Mouse (Mus musculus) limb, embryonic 11.5 days (tissue): ENCODE results near the gene Dll3. TPM values are rescaled to one million over a fixed set of nuclear protein-coding genes. Genes with fewer than 3 reads are reported as not detected.

ENCODE experiments used
- ATAC-seq: fragments of 200-750 bp; cut with Nextera tagmentation; 2 replicates; pipeline ENCODE4 v1.8.0; 2017; ENCODE audit warnings: low read depth; ENCODE audit not compliant: insufficient number of reproducible peaks, low FRiP score, low TSS enrichment
- DNase-seq: peaks from one replicate; pipeline ENCODE4 v3.0.0-alpha.2; 2015; ENCODE audit warnings: low spot score
- H3K27ac ChIP-seq: fragments of 300-500 bp; sonication (generic); replicated peaks from 2 replicates; pipeline ENCODE4 v1.5.1; 2014; ENCODE audit warnings: low read depth, mild to moderate bottlenecking, low read length
- H3K27me3 ChIP-seq: fragments of 300-500 bp; sonication (generic); 2 replicates; pipeline ENCODE4 v1.6.1; 2014; ENCODE audit warnings: mild to moderate bottlenecking, low read length, mixed read lengths; ENCODE audit not compliant: control insufficient read depth, insufficient read depth
- H3K36me3 ChIP-seq: fragments of 300-500 bp; sonication (generic); 2 replicates; pipeline ENCODE4 v1.6.1; 2014; ENCODE audit warnings: mild to moderate bottlenecking, low read length, moderate library complexity, mixed read lengths; ENCODE audit not compliant: control insufficient read depth, insufficient read depth
- H3K4me1 ChIP-seq: fragments of 300-500 bp; sonication (generic); 2 replicates; pipeline ENCODE4 v1.6.1; 2014; ENCODE audit warnings: low read length, mixed read lengths; ENCODE audit not compliant: control insufficient read depth, insufficient read depth
- H3K4me2 ChIP-seq: fragments of 300-500 bp; sonication (generic); 2 replicates; pipeline ENCODE4 v1.6.1; 2014; ENCODE audit warnings: low read depth, mild to moderate bottlenecking, moderate library complexity; ENCODE audit not compliant: severe bottlenecking
- H3K4me3 ChIP-seq: fragments of 300-500 bp; sonication (generic); 2 replicates; pipeline ENCODE4 v1.5.1; 2014; ENCODE audit warnings: low read depth, low read length
- H3K9ac ChIP-seq: fragments of 300-500 bp; sonication (generic); 2 replicates; pipeline ENCODE4 v1.6.1; 2014; ENCODE audit warnings: mild to moderate bottlenecking, low read length
- H3K9me3 ChIP-seq: fragments of 300-500 bp; sonication (generic); 2 replicates; pipeline ENCODE4 v1.6.1; 2016; ENCODE audit warnings: low read length; ENCODE audit not compliant: control insufficient read depth
- WGBS: fragments of 180-500 bp; shearing (Covaris S2); extraction: QIAGEN DNeasy Blood & Tissue Kit; methylation state at CpG from one replicate; pipeline ENCODE4 v1.1.7; 2014; 5-methylcytosine and 5-hydroxymethylcytosine counted together
- polyA plus RNA-seq: library from polyadenylated mRNA; unstranded; fragments of >200 nt; fragmentation: Nextera tagmentation; extraction: Ambion mirVana; gene quantifications from 2 replicates; pipeline ENCODE4 v1.2.1, GENCODE M21; 2014

The Dll3 gene
- polyA plus RNA-seq = 2.7 and 4.3 TPM in 2 replicates

DNA sequence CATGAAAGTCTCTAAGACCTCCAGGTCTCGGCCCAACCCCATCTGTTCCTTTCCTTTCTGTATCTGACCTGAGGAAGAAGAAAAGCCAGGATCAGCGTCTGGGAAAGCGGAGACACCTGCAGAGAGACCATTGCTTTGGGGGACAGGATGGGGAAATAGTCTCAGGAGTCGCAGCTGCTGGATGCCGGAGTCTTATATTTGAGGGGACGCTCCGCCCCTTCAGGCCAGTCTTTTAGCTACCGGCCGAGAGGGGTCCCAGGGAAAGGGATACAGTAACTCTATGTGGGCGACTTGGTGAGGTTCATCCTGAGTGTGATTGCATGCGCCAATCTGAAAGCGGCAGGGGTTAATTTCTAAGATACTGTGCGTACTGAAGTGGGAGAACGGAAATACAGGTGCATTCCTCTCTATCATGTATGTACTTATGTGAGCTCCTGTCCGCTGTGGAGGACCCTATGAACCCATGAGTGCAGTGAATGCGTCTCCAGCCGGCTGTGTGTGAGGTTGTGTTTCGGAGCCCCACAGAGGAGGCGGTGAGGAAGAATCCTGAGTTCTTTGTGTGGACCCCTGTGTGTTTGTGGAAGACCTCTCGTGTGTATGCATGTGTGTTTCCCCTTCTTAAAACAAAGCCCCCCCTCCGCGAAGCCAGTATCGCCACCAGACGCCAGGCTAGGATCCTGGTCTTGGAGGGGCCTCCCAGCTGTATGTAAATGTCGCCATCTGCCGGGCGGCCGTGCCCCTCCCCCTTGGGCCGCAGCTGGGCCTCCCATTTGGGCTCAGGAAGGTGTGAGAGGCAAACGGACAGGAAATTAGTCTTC, at the start of gene Dll3:
Dll3 (minus strand) TSS at position 623 of the 818 bp plus-strand sequence.
- no peaks in the 10 kb centered on the region for H3K9me3 ChIP-seq
- WGBS = under 1% methylated on average over 30 of the region's 30 CpGs
- peak within 1 kb of the TSS; percentile 41 for H3K9ac ChIP-seq
- peak within 1 kb of the TSS; percentile 59 for H3K4me2 ChIP-seq
- no peak within 1 kb of the TSS for H3K27ac ChIP-seq
- H3K36me3 ChIP-seq = peaks cover 16% of the 10 kb centered on the region
- peaks cover 5% of the 10 kb centered on the region; the same call in 1 of the 2 replicates for H3K4me1 ChIP-seq
- ATAC-seq (peak; percentile 67; the same call in 1 of the 2 replicates), DNase-seq (peak; percentile 84)
- peak within 1 kb of the TSS; percentile 24 for H3K4me3 ChIP-seq
- H3K27me3 ChIP-seq = peaks cover 33% of the 10 kb centered on the region

DNA sequence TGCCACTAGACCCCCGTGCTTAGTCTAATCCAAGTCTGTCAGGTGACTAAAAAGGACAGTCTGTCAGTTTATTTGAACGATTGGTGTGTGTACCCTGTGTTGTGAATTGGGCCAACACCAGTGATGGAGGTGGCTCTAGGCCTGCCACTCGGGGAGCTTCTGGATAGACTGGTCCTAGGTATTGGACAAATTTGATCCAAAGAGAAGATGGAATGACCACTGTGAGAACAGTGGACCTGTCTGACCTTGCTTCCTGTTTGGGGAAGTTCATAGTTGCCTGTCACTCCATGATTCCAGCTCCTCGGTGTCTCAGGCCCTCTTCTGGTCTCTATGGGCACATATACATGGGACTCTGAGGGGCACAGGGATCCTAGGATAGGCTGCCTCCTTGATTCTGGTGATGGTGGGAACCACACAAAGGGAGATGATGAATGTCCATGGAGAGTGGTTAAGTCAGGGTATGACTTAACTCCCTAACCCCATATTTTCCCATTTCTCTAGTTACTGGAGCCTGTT, 49.7 kb upstream of the Dll3 start:
- H3K4me1 ChIP-seq = peaks cover 11% of the 10 kb centered on the region
- H3K4me2 ChIP-seq = peak overlapping the region; percentile 86
- no peaks in the 10 kb centered on the region for H3K27me3 ChIP-seq
- DNase-seq (no peak), ATAC-seq (no peak)
- H3K27ac ChIP-seq = no peak overlapping the region
- WGBS = 39% methylated on average over 4 of the region's 4 CpGs
- H3K4me3 ChIP-seq = peak overlapping the region; percentile 91
- H3K9ac ChIP-seq = peak overlapping the region; percentile 96
- H3K36me3 ChIP-seq = peaks cover 15% of the 10 kb centered on the region
- no peaks in the 10 kb centered on the region for H3K9me3 ChIP-seq

DNA sequence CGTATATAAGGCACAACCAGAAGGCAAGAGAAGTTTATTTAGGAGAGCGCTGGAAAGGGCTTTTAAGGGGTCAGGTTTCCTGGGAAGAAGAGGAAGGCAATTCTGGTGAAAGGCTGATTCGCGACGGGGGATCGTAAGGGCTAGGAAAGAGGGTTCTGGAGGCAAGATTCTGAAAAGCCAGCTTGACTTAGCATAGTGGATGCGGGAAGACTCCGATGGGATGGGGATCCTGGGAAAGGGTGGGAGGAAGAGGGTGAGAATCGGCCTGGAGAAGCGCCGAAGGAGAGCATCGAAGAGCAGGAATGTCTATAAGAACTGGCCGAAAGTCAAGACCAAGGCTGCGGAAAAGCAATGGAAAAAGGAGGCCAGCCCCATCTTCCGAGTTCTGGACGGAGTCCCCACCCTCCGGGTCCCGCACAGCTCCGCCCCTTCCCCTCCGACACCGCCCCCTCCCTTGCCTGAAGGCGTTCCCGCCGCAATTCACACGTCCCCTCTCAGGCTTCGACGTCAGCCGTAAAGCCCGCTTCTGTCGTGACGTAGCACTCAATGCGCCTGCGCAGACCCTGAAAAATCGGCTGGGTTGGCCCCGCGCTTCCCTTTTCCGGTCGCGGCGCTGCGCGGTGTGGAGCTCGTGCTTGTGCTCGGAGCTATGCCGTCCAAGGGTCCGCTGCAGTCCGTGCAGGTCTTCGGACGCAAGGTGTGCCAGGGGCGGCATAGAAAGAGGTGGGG, 48.3 kb upstream of the Dll3 start, which contains the start of gene Rps16:
Rps16 (plus strand) TSS at position 498 of the 729 bp plus-strand sequence.
- Histone ChIP-seq H3K27ac (peak within 1 kb of the TSS; percentile 83), H3K4me1 (peaks cover 11% of the 10 kb centered on the region), H3K27me3 (no peaks in the 10 kb centered on the region), H3K9me3 (no peaks in the 10 kb centered on the region), H3K36me3 (peaks cover 15% of the 10 kb centered on the region), H3K4me2 (peak within 1 kb of the TSS; percentile 86), H3K4me3 (peak within 1 kb of the TSS; percentile 91), H3K9ac (peak within 1 kb of the TSS; percentile 96)
- ATAC-seq (peak; percentile 91), DNase-seq (peak; percentile 99)
- under 1% methylated on average over 47 of the region's 50 CpGs for WGBS

DNA sequence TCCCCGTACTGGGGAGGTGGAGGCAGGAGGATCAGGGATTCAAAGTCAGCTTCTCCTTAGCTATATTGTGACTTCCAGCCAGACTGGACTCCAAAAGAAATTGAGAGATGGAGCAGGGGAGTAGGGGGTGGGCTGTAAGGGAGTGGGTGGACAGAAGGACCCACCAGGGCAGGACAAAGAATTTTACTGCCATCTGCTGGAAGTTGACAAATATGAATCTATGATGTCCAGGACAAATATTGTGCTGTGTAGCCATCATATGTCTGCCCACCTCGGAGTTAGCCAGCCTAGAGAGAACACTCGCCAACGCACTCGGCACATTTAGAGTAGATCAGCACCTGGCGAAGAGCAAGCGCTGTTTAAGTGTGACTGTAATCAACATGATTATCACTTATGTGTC, 46.6 kb upstream of the Dll3 start:
- H3K4me2 ChIP-seq = no peak overlapping the region
- peaks cover 6% of the 10 kb centered on the region for H3K36me3 ChIP-seq
- H3K9ac ChIP-seq = no peak overlapping the region
- ATAC-seq (no peak), DNase-seq (no peak)
- H3K27ac ChIP-seq = no peak overlapping the region
- H3K4me1 ChIP-seq = peaks cover 11% of the 10 kb centered on the region
- H3K27me3 ChIP-seq = no peaks in the 10 kb centered on the region
- 86% methylated on average over 7 of the region's 7 CpGs for whole genome bisulfite sequencing
- H3K4me3 ChIP-seq = no peak overlapping the region
- no peaks in the 10 kb centered on the region for H3K9me3 ChIP-seq

DNA sequence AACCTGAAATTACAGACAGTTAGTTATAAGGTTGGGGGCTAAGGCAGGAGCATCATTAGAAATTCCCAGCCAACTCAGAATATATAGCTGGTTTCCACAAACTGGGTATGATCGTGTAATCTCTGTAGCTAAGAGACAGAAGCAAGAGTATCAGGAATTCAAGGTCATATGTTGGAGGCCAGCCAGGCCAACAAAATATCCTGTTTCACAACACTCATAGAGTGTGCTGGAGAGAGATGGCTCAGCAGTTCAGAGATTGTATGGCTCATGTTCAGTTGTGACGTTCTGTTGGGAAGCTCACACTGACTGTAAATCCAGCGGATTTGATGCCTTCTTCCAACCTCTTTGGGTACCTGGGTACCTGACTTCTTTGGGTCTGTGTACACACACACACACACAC, 45.7 kb upstream of the Dll3 start:
- H3K9ac ChIP-seq = no peak overlapping the region
- no peaks in the 10 kb centered on the region for H3K9me3 ChIP-seq
- H3K4me2 ChIP-seq = no peak overlapping the region
- WGBS = 88% methylated on average over 3 of the region's 3 CpGs
- H3K4me1 ChIP-seq = peaks cover 11% of the 10 kb centered on the region
- ATAC-seq (no peak), DNase-seq (no peak)
- no peak overlapping the region for H3K4me3 ChIP-seq
- H3K27ac ChIP-seq = no peak overlapping the region
- no peaks in the 10 kb centered on the region for H3K27me3 ChIP-seq
- peaks cover 3% of the 10 kb centered on the region; the same call in 1 of the 2 replicates for H3K36me3 ChIP-seq

DNA sequence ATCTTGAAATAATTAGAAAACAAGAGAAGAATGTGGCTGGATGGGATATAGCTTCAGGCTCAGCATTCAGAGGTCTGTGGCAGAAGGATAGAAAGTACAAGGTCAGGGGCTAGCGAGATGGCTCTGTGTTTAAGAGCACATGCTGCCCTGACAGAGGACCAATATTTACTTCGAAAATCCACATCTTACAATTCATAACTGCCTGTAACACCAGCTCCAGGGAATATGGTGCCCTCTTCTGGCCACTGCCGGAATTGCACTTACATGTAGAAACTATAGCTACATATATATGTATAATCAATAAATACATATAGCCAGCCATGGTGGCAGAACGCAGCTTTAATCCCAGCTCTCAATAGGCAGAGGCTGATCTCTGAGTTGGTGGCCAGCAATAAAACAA, 42.6 kb upstream of the Dll3 start:
- Histone ChIP-seq H3K9me3 (no peaks in the 10 kb centered on the region), H3K4me1 (peaks cover 2% of the 10 kb centered on the region; the same call in 1 of the 2 replicates), H3K4me3 (no peak overlapping the region), H3K27me3 (no peaks in the 10 kb centered on the region), H3K4me2 (no peak overlapping the region), H3K36me3 (no peaks in the 10 kb centered on the region), H3K27ac (no peak overlapping the region), H3K9ac (no peak overlapping the region)
- ATAC-seq = no peak
- peak; percentile 93 for DNase-seq
- 4% methylated on average over 4 of the region's 4 CpGs for WGBS

DNA sequence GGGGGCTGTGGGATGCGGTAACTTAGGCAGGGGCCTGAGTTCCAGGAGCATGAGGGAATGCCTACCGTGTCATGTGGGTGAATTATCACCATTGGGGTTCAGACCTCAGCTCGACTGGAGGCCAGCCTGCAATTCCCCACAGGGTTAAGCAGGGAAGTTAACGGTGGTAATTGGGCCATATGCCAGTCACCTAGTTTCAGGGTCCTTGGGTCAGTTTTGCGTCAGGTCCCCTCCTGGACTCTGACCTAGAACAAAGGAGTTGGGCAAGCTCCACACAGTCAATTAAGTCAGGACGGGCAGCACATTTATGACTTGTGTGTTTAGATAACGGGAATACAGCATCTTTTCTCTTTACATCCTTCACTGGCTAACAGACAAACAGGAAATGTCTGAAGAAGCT, 39.3 kb upstream of the Dll3 start:
- no peak for ATAC-seq
- Histone ChIP-seq H3K9me3 (no peaks in the 10 kb centered on the region), H3K4me1 (no peaks in the 10 kb centered on the region; the same call in 1 of the 2 replicates), H3K4me2 (no peak overlapping the region), H3K9ac (no peak overlapping the region), H3K4me3 (no peak overlapping the region), H3K27ac (0 out of 2 replicates have a peak overlapping the region, but pooled peaks have one; percentile 22), H3K36me3 (no peaks in the 10 kb centered on the region), H3K27me3 (no peaks in the 10 kb centered on the region)
- DNase-seq = no peak
- 24% methylated on average over 7 of the region's 7 CpGs for WGBS
